Mouse (Mus musculus): ENCODE results near the gene Hmg20b. TPM values are rescaled to one million over a fixed set of nuclear protein-coding genes. Genes with fewer than 3 reads are reported as not detected.

The Hmg20b gene
- polyA plus RNA-seq, 1 experiment from 2014 or later = 99.8 TPM

DNA sequence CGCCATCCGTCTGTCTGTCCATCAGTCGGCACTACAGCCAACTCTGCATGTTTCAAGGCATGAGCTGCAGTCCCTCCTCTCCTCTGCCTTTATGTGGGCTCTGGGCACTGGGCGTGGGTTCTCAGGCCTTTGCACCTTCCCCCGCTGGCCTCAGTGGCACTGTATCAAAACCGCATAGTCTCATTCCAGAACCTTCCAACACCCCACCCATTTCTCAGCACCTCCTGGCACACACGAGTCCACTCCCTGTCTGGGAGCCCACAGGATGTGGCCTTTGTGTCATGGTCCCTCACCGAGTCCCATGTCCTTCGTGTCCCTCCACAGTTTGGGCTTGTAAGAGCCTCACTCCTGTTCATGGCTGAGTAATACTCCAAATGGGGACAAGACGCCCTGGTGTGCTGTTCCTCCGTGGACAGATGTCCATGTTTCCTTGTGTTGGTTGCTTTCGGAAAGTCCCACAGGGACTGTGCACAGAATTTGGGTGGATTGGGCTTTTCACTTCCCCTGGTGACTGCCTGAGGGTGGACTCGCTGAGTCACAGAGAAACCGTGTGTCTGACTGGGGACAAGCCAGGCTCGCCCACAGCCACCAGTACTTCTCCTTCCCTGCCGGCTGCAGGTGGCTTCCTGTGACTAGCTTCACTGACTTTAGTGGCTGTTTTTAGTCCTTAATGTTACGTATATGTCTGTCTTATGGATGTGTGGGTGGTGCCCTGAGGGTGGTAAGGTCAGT, 51.7 kb downstream of the Hmg20b start:
- Histone ChIP-seq H3K4me1 (replicated peaks; ENCODE audit: control insufficient read depth, insufficient read depth, low read length) (peaks cover 39% of the 10 kb centered on the region), H3K27ac (ENCODE audit: low read depth, low read length) (peak overlapping the region; percentile 70; the same call in 1 of the 2 replicates), H3K36me3 (ENCODE audit: control insufficient read depth, insufficient read depth) (0 out of 2 replicates have a peak, but pooled peaks cover 4% of the 10 kb centered on the region), H3K9me3 (ENCODE audit: control insufficient read depth) (no peaks in the 10 kb centered on the region), H3K4me2 (replicated peaks; ENCODE audit: low read depth) (no peak overlapping the region), H3K4me3 (ENCODE audit: low read depth, low read length) (no peak overlapping the region), H3K27me3 (replicated peaks; ENCODE audit: control insufficient read depth, insufficient read depth, low read length) (no peaks in the 10 kb centered on the region), H3K9ac (ENCODE audit: low read depth, low read length) (no peak overlapping the region)
- no peak for TF ChIP-seq CTCF (IDR thresholded peaks at IDR 0.05; ENCODE audit: low read depth)
- WGBS = 87% methylated on average over 17 of the region's 17 CpGs
- no peak for ATAC-seq

DNA sequence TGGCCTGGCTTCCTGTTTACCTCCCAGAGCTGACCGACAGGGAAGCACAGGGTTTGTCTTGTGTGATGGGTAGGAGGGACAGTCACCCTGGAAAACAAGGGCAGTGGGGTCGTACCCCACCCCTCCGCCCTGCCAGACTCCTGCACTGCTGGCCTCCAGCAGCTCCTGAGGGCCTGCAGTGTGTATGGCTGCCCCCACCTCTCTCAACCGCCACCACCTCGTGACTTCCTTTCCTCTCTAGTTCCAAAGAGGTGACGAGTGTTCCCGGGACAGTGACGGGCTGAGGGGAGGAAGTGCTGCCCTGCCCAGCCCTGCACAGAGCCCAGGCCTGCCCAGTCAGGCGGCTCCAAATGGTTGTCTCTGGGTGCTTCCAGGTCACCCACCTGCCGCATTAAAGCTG, 52.4 kb downstream of the Hmg20b start:
- Histone ChIP-seq H3K4me3 (ENCODE audit: low read depth, low read length) (no peak overlapping the region), H3K27ac (ENCODE audit: low read depth, low read length) (peak overlapping the region; percentile 58; the same call in 1 of the 2 replicates), H3K4me1 (replicated peaks; ENCODE audit: control insufficient read depth, insufficient read depth, low read length) (peaks cover 34% of the 10 kb centered on the region), H3K9ac (ENCODE audit: low read depth, low read length) (no peak overlapping the region), H3K4me2 (replicated peaks; ENCODE audit: low read depth) (no peak overlapping the region), H3K27me3 (replicated peaks; ENCODE audit: control insufficient read depth, insufficient read depth, low read length) (no peaks in the 10 kb centered on the region), H3K9me3 (ENCODE audit: control insufficient read depth) (no peaks in the 10 kb centered on the region), H3K36me3 (ENCODE audit: control insufficient read depth, insufficient read depth) (0 out of 2 replicates have a peak, but pooled peaks cover 4% of the 10 kb centered on the region)
- 41% methylated on average over 10 of the region's 10 CpGs for WGBS
- no peak for TF ChIP-seq CTCF (IDR thresholded peaks at IDR 0.05; ENCODE audit: low read depth)
- ATAC-seq = no peak

DNA sequence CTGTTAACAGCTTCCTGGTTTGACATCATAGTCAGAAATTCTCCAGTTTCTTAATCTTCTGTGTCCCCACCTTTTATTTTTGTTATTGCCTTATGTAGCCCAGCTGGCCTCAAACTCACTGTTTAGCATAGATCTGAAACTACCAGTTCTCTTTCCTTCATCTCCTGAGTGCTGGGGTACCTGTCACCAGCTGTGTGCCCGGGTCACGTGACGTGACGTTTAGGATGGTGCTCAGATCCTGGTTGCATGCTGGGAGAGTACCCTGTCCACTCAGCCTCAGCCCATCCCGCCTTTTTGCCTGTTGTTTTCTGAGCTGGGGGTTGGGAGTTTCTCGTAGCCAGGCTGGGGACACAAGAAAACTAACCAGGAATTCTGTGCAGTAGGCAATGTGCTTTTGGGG, 53.0 kb downstream of the Hmg20b start:
- Histone ChIP-seq H3K4me2 (replicated peaks; ENCODE audit: low read depth) (no peak overlapping the region), H3K27me3 (replicated peaks; ENCODE audit: control insufficient read depth, insufficient read depth, low read length) (no peaks in the 10 kb centered on the region), H3K9ac (ENCODE audit: low read depth, low read length) (no peak overlapping the region), H3K4me3 (ENCODE audit: low read depth, low read length) (no peak overlapping the region), H3K9me3 (ENCODE audit: control insufficient read depth) (no peaks in the 10 kb centered on the region), H3K27ac (ENCODE audit: low read depth, low read length) (peak overlapping the region; percentile 58), H3K36me3 (ENCODE audit: control insufficient read depth, insufficient read depth) (0 out of 2 replicates have a peak, but pooled peaks cover 4% of the 10 kb centered on the region), H3K4me1 (replicated peaks; ENCODE audit: control insufficient read depth, insufficient read depth, low read length) (peaks cover 28% of the 10 kb centered on the region)
- no peak for ATAC-seq
- 69% methylated on average over 6 of the region's 6 CpGs for WGBS
- no peak for TF ChIP-seq CTCF (IDR thresholded peaks at IDR 0.05; ENCODE audit: low read depth)

Small RNAs within 50 kb of the gene (microRNA-seq; reads per million reads assigned to microRNA genes)
- gene Mir6913 = not detected

Other genes with a start within 250 kb of the Hmg20b start
- 258 and 259 TPM in 2 replicates for gene Map2k2, start 244.6 kb downstream of the Hmg20b start, polyA plus RNA-seq (2015; fragmentation: Nextera tagmentation; extraction: Ambion mirVana)
- 54.1 and 67.6 TPM in 2 replicates for gene Zbtb7a, start 215.3 kb downstream of the Hmg20b start, polyA plus RNA-seq (2015; fragmentation: Nextera tagmentation; extraction: Ambion mirVana)
- gene Pias4, start 182.6 kb downstream of the Hmg20b start, polyA plus RNA-seq (2015; fragmentation: Nextera tagmentation; extraction: Ambion mirVana) = 32.8 and 36.5 TPM in 2 replicates
- 286 and 316 TPM in 2 replicates for gene Eef2, start 173.8 kb downstream of the Hmg20b start, polyA plus RNA-seq (2015; fragmentation: Nextera tagmentation; extraction: Ambion mirVana)
- gene Dapk3, start 167.5 kb downstream of the Hmg20b start, polyA plus RNA-seq (2015; fragmentation: Nextera tagmentation; extraction: Ambion mirVana) = 50.5 and 53.4 TPM in 2 replicates
- 0.12 TPM in 2 replicates for gene 4930442H23Rik, start 166.6 kb downstream of the Hmg20b start, polyA plus RNA-seq (2015; fragmentation: Nextera tagmentation; extraction: Ambion mirVana)
- 0.08 and 0.10 TPM in 2 replicates for gene Nmrk2, start 148.4 kb downstream of the Hmg20b start, polyA plus RNA-seq (2015; fragmentation: Nextera tagmentation; extraction: Ambion mirVana)
- gene Atcay, start 119.6 kb downstream of the Hmg20b start, polyA plus RNA-seq (2015; fragmentation: Nextera tagmentation; extraction: Ambion mirVana) = 0.90 and 1.1 TPM in 2 replicates
- gene Zfr2, start 117.3 kb downstream of the Hmg20b start, polyA plus RNA-seq (2015; fragmentation: Nextera tagmentation; extraction: Ambion mirVana) = 3.2 and 3.4 TPM in 2 replicates
- 0.66 and 1.2 TPM in 2 replicates for gene Matk, start 97.5 kb downstream of the Hmg20b start, polyA plus RNA-seq (2015; fragmentation: Nextera tagmentation; extraction: Ambion mirVana)
- 268 and 287 TPM in 2 replicates for gene Mrpl54, start 83.5 kb downstream of the Hmg20b start, polyA plus RNA-seq (2015; fragmentation: Nextera tagmentation; extraction: Ambion mirVana)
- gene Apba3, start 83.5 kb downstream of the Hmg20b start, polyA plus RNA-seq (2015; fragmentation: Nextera tagmentation; extraction: Ambion mirVana) = 75.2 and 75.4 TPM in 2 replicates
- 43.2 and 43.4 TPM in 2 replicates for gene Tjp3, start 58.9 kb downstream of the Hmg20b start, polyA plus RNA-seq (2015; fragmentation: Nextera tagmentation; extraction: Ambion mirVana)
- gene Pip5k1c, start 57.5 kb downstream of the Hmg20b start, polyA plus RNA-seq (2015; fragmentation: Nextera tagmentation; extraction: Ambion mirVana) = 27.2 and 27.6 TPM in 2 replicates
- gene Cactin, start 29.4 kb downstream of the Hmg20b start, polyA plus RNA-seq (2015; fragmentation: Nextera tagmentation; extraction: Ambion mirVana) = 14.7 and 15.0 TPM in 2 replicates
- 9.8 and 10.7 TPM in 2 replicates for gene Tbxa2r, start 21.7 kb downstream of the Hmg20b start, polyA plus RNA-seq (2015; fragmentation: Nextera tagmentation; extraction: Ambion mirVana)
- gene Gipc3, start 7.2 kb downstream of the Hmg20b start, polyA plus RNA-seq (2015; fragmentation: Nextera tagmentation; extraction: Ambion mirVana) = 0.04 and 0.08 TPM in 2 replicates
- 29.6 and 32.8 TPM in 2 replicates for gene Mfsd12, start 7.0 kb upstream of the Hmg20b start, polyA plus RNA-seq (2015; fragmentation: Nextera tagmentation; extraction: Ambion mirVana)
- gene 4930404N11Rik, start 15.3 kb upstream of the Hmg20b start, polyA plus RNA-seq (2015; fragmentation: Nextera tagmentation; extraction: Ambion mirVana) = 0.85 and 1.5 TPM in 2 replicates
- 40.8 and 45.2 TPM in 2 replicates for gene Fzr1, start 28.0 kb upstream of the Hmg20b start, polyA plus RNA-seq (2015; fragmentation: Nextera tagmentation; extraction: Ambion mirVana)
- 54.0 and 59.4 TPM in 2 replicates for gene Dohh, start 33.9 kb upstream of the Hmg20b start, polyA plus RNA-seq (2015; fragmentation: Nextera tagmentation; extraction: Ambion mirVana)
- 0.76 and 1.1 TPM in 2 replicates for gene Gm48551, start 34.0 kb upstream of the Hmg20b start, polyA plus RNA-seq (2015; fragmentation: Nextera tagmentation; extraction: Ambion mirVana)
- 0.31 TPM in 1 of 2 replicates, not detected in the other for gene Gm48552, start 38.5 kb upstream of the Hmg20b start, polyA plus RNA-seq (2015; fragmentation: Nextera tagmentation; extraction: Ambion mirVana)
- 1,233 and 1,333 TPM in 2 replicates for gene Smim24, start 42.6 kb upstream of the Hmg20b start, polyA plus RNA-seq (2015; fragmentation: Nextera tagmentation; extraction: Ambion mirVana)
- 29.2 and 35.1 TPM in 2 replicates for gene Nfic, start 105.2 kb upstream of the Hmg20b start, polyA plus RNA-seq (2015; fragmentation: Nextera tagmentation; extraction: Ambion mirVana)
- gene Celf5, start 132.2 kb upstream of the Hmg20b start, polyA plus RNA-seq (2015; fragmentation: Nextera tagmentation; extraction: Ambion mirVana) = 0.76 and 1.0 TPM in 2 replicates
- gene Ncln, start 145.9 kb upstream of the Hmg20b start, polyA plus RNA-seq (2015; fragmentation: Nextera tagmentation; extraction: Ambion mirVana) = 58.6 and 61.1 TPM in 2 replicates
- gene S1pr4, start 149.7 kb upstream of the Hmg20b start, polyA plus RNA-seq (2015; fragmentation: Nextera tagmentation; extraction: Ambion mirVana) = 0.50 and 0.74 TPM in 2 replicates
- gene Gna15, start 173.7 kb upstream of the Hmg20b start, polyA plus RNA-seq (2015; fragmentation: Nextera tagmentation; extraction: Ambion mirVana) = 0.64 and 0.78 TPM in 2 replicates
- 188 and 195 TPM in 2 replicates for gene Gna11, start 194.7 kb upstream of the Hmg20b start, polyA plus RNA-seq (2015; fragmentation: Nextera tagmentation; extraction: Ambion mirVana)
- gene Aes, start 209.0 kb upstream of the Hmg20b start, polyA plus RNA-seq (2015; fragmentation: Nextera tagmentation; extraction: Ambion mirVana) = 528 and 536 TPM in 2 replicates
- gene Tle2, start 224.1 kb upstream of the Hmg20b start, polyA plus RNA-seq (2015; fragmentation: Nextera tagmentation; extraction: Ambion mirVana) = 3.0 and 5.2 TPM in 2 replicates